Mouse (Mus musculus) lung, adult 2 months (tissue): ENCODE data around the gene Maea.

Experiments used
- CTCF ChIP-seq: fragments of 200-500 bp; IDR thresholded peaks from 2 replicates; pipeline ENCODE4 v1.5.1; 2011; ENCODE audit warnings: mild to moderate bottlenecking, low read length, control low read depth; ENCODE audit not compliant: insufficient read depth
- POLR2A ChIP-seq: fragments of 200-500 bp; IDR thresholded peaks from 2 replicates; pipeline ENCODE4 v1.6.1; 2011; ENCODE audit warnings: low read depth, mild to moderate bottlenecking, control low read depth, low read length, borderline replicate concordance; ENCODE audit errors: extremely low read depth

DNA sequence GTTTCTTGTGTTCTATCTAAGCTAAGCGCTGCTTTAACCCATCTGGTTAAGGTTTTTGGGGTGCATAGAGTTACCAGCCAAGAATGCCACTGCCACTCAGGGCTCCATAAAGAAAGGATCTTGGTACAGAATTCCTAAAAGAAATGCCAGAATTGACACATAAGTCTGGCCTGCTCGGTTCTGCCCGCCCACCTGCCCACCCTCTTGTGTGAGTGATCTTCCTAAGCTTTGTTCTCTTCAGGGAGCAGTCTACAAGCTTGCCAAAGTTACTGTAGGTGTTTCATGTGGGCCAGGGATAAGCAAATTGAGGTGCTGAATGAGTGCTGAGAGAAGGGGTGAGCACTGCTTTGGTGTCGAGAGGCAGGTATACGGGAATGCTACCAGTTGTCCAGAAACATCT lies 28.0 kb downstream of the Maea start:
- TF ChIP-seq CTCF, result no peak
- no peak for TF ChIP-seq POLR2A
